Mouse (Mus musculus): Measurements from ENCODE around the gene Ccdc12. TPM values are rescaled to one million over a fixed set of nuclear protein-coding genes. Genes with fewer than 3 reads are reported as not detected.

Ccdc12 gene
- polyA plus RNA-seq, 1 experiment from 2014 or later = 88.1 TPM

DNA sequence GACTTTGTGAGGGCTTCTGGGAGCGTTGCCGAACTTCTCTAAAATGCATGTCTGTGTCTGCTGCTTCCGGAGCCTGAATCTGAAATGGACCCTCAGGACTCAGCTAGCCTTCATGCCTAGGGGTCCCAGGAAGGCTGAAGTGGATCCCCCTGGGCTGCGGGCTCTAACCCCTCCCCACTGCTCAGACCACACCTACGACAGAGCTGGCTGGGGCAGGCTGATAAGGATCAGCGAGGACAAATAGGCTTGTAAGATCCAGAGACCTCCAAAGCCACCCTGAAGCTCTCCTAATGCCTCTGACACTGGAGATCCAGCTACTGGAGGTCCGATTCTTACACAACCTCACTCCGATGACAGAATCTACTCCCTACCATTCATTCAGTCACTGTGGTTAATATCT is 76.8 kb downstream of the Ccdc12 start:
- no peaks in the 10 kb centered on the region for H3K27me3 ChIP-seq
- ChIA-PET POLR2A (interaction anchor here (0.5 kb wide), 1 partner anchor 37 kb away, joined by 3 read pairs; no protein-coding TSS in a partner anchor), CTCF (interaction anchor here (0.8 to 4.9 kb wide), 3 partner anchors 11 to 47 kb away, joined by 3 to 24 read pairs (median 4); no protein-coding TSS in a partner anchor)
- in situ Hi-C loops (cut with MboI; ENCODE audit: low pct_unique_long_range_greater_than_20kb) = no loop called here
- ATAC-seq = no peak
- TF ChIP-seq CTCF (IDR thresholded peaks at IDR 0.05) = no peak
- DNase-seq (ENCODE audit: low read depth, low spot score) = no peak

DNA sequence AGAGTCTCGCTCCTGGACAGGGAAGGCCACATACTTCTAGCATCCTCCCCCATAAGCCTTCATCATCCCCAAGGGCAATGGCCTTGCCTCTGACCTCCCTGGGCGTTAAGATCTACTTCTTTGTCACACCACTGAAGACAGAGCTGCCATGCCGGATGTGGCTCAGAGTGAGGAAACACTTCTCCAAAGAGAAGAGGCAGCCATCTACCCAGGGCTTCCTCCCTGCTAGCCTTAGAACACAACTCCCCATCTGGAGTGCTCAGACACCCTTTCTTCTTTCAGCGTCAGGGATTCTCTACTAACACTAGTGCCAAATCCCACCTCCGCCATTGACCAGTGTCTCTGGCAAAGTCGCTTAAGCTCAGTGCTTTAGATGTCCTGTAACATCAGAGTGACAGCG is 77.9 kb downstream of the Ccdc12 start:
- POLR2A ChIA-PET = no interaction called here
- no peak for TF ChIP-seq CTCF (IDR thresholded peaks at IDR 0.05)
- ATAC-seq (no peak), DNase-seq (ENCODE audit: low read depth, low spot score) (no peak)
- in situ Hi-C loops (cut with MboI; ENCODE audit: low pct_unique_long_range_greater_than_20kb) = no loop called here
- CTCF ChIA-PET = interaction anchor here (1.1 to 1.9 kb wide), 3 partner anchors 19 to 45 kb away, joined by 3 to 4 read pairs (median 3); no protein-coding TSS in a partner anchor
- no peaks in the 10 kb centered on the region for H3K27me3 ChIP-seq

DNA sequence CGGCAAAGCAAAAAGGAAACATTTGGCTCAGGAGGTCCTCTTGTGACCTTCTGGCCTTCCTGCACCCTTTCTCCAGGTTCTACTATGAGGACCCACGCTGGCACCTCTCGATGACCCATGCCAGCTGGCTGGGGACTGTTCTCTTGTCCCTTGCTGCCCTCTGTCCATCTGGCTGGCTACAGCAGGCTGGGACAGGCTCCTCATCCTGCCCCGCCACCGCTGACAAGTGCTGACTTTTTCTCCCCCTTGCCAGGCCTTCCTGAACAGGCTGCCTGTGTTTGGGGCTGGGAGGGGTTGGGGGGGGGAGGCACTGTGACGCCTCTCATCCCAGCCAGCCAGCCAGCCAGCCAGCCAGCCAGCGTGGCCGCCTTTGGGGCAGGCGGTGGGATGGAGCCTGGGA is 80.1 kb downstream of the Ccdc12 start:
- in situ Hi-C loops (cut with MboI; ENCODE audit: low pct_unique_long_range_greater_than_20kb) = no loop called here
- no peak for ATAC-seq
- no peak for TF ChIP-seq CTCF (IDR thresholded peaks at IDR 0.05)
- ChIA-PET CTCF (no interaction called here), POLR2A (interaction anchor here (0.7 kb wide), 1 partner anchor 253 kb away, joined by 5 read pairs; no protein-coding TSS in a partner anchor)
- DNase-seq (ENCODE audit: low read depth, low spot score) = no peak
- H3K27me3 ChIP-seq = peaks cover 3% of the 10 kb centered on the region

DNA sequence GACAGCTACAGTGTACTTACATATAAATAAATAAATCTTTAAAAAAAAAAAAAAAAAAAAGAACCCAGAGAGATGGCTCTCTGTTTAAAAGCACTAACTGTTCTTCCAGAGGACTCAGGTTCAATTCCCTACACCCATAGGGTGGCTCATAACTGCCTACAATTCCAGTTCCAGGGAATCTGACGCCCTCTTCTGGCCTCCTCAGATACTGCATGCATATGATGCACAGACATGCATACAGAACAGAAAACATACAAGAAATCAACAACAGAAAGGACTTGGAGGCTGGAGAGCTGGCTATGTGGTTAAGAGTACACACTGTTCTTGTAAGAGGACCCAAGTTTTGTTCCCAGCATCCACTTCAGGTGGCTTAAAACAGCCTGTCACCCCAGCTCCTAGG is 81.8 kb downstream of the Ccdc12 start:
- CTCF ChIA-PET = interaction anchor here (1.2 kb wide), 1 partner anchor 54 kb away, joined by 4 read pairs; no protein-coding TSS in a partner anchor
- ATAC-seq = no peak
- POLR2A ChIA-PET = no interaction called here
- no peak for TF ChIP-seq CTCF (IDR thresholded peaks at IDR 0.05)
- in situ Hi-C loops (cut with MboI; ENCODE audit: low pct_unique_long_range_greater_than_20kb) = no loop called here
- no peak for DNase-seq (ENCODE audit: low read depth, low spot score)
- peaks cover 6% of the 10 kb centered on the region for H3K27me3 ChIP-seq

DNA sequence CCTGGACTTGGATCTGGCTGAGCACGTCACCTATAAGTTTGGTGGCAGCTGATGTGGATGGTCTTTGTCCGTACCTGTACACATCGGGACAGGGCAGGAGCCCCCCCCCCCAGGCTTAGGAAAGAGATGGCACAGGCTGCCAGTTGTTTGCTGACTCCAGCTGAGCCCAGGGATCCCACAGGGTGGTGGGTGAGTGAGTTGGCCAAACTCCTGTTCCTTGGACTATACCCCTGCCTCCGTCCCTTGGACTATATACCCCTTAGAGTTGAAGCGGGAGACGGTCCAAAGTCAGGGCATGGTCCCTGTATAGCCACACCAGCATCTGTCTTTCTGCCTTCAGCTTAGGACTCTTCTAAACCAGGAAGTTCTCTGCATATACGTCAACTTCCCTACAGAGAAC is 83.7 kb downstream of the Ccdc12 start:
- DNase-seq (ENCODE audit: low read depth, low spot score) = no peak
- no peak for TF ChIP-seq CTCF (IDR thresholded peaks at IDR 0.05)
- ChIA-PET POLR2A (no interaction called here), CTCF (interaction anchor here (0.7 to 3.3 kb wide), 4 partner anchors 10 to 42 kb away, joined by 3 to 8 read pairs (median 4); no protein-coding TSS in a partner anchor)
- in situ Hi-C loops (cut with MboI; ENCODE audit: low pct_unique_long_range_greater_than_20kb) = no loop called here
- H3K27me3 ChIP-seq = peaks cover 6% of the 10 kb centered on the region
- ATAC-seq = no peak

DNA sequence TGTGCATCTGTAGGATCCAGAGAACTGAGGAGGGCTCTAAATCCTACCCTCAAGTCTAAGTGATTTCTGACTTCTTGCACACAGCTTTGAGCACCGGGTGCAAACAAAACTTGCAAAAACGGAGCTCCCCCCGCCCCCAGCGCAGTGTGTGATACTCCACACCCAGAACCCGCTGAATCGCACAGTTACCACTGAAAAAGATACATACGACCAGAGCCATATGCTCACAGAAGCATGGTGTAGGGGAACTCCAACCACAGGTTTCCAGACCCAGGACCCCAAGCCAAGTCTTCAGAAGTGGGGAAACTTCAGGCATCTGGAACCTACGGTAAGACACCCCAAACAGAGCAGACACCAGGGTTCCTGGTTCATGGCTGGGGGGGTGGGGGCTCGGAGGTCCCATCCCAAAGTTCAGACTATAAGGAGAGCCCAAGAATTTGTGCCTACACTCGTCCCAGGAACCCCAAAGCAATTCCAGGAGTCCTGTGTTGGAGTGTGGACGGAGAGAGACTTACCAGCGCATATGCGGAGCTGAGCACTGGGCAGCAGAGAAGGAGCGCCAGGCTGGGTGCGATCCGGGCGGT is 85.5 kb downstream of the Ccdc12 start, which contains the start of gene Myl3:
TSS of gene Myl3 (plus strand) at position 151 of the 584 bp plus-strand sequence.
- POLR2A ChIA-PET = no interaction called here
- DNase-seq (ENCODE audit: low read depth, low spot score) = no peak
- in situ Hi-C loops (cut with MboI; ENCODE audit: low pct_unique_long_range_greater_than_20kb) = no loop called here
- no peak for ATAC-seq
- no peak for TF ChIP-seq CTCF (IDR thresholded peaks at IDR 0.05)
- CTCF ChIA-PET = interaction anchor here (1.5 to 3.3 kb wide), 3 partner anchors 16 to 40 kb away, joined by 4 to 8 read pairs (median 5); no protein-coding TSS in a partner anchor
- H3K27me3 ChIP-seq = peaks cover 6% of the 10 kb centered on the region

DNA sequence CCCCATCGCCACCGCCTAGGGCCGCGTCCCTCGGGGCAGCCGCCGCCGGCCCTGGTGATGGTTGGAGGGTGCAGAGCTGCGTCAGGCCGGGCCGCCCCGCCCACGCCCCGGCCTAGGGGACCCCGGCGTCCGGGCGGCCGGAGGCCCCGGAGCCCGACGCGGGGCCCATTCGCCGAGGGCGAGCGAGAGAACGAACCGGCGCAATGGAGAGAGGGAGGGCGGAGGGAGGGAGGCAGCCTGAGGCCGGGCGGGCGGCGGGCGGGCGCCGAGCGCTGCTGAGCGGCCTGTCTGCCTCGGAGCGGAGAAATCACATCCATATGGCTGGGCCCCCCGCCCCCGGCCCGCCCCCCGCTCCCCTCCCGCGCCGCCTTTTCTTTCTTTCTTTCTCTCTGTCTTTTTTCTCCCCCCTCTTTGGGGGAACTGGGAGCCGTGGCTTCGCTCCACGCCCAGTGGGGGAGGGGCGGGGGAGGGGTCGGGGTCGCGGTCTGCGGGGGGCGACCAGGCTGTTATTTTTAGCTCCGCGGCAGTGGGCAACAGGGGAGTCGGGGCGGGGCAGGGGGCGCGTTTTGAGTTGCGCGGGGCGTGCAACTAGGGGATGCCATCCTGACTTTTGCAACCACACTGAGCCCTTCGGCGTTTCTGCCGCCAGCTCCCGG is 86.1 kb downstream of the Ccdc12 start:
- H3K27me3 ChIP-seq = peaks cover 6% of the 10 kb centered on the region
- no peak for ATAC-seq
- CTCF ChIA-PET = no interaction called here
- POLR2A ChIA-PET = no interaction called here
- in situ Hi-C loops (cut with MboI; ENCODE audit: low pct_unique_long_range_greater_than_20kb) = no loop called here
- no peak for DNase-seq (ENCODE audit: low read depth, low spot score)
- TF ChIP-seq CTCF (IDR thresholded peaks at IDR 0.05) = no peak

DNA sequence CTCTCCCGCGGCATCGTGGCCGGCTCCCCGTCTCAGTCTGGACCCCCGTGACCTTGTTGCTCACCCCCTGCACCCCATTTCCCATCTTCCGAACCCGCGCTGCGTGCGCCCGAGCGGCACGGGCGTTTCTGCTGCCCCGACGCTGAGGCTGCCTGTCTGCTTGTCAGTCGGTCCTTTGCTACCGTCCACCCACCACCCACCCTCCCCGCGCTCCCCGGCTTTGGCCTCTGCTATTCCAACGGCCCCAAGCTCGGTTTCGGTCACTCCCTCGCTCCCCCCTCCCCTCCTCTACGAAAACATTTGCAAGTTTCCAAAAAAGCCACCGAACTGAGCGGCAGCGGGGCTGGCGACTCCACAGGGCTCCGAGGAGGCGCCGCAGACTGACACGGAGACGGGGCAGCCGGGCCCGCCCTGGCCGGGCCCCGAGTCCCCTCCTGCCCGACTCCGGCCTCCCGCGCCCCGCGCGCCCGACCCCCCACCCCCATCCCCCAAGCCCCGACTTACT is 86.7 kb downstream of the Ccdc12 start:
- DNase-seq (ENCODE audit: low read depth, low spot score) (no peak), ATAC-seq (peak; percentile 22)
- in situ Hi-C loops (cut with MboI; ENCODE audit: low pct_unique_long_range_greater_than_20kb) = no loop called here
- ChIA-PET CTCF (no interaction called here), POLR2A (no interaction called here)
- TF ChIP-seq CTCF (IDR thresholded peaks at IDR 0.05) = no peak
- peaks cover 6% of the 10 kb centered on the region for H3K27me3 ChIP-seq

DNA sequence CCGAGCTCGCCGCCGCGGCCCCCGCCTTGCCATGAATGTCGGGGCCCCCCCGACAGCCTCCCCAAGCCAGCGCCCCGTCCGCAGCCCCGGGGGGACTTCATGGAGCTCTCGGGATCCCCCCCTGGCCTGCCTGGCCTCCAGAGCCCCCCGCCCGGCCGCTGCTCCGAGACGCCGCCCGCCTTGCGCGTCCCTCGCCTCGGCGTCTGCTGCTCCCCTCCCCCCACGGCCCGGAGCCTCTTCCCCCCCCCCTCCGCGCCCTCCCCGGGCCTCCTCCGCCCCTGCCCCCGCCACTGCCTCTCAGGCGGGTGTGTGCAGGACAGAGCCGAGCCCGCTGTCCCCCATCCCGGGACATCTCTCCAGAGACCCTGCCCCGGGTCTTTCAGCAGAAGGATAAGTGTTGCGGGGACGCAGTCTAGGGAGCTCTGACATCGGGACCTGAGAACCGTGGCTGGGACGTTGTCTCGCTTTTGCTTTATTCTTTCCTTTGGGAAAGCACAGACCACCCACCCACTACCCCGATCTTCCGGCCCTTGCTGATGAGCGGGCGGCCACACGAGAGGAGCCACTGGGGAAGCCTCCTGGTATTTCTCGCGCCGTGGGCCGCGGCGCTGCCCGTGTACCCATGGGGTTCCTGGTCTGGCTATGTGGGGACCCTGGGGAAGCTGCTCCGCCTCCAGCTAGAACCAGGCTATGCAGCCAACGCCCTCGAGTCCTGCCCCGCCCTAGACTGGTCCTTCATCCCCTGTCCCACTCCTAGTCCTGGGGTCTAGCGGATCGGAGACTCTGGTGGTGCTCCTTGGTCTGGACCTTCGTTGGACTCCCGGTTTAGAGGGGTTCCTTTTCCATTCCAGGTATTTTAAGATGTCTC is 87.4 kb downstream of the Ccdc12 start:
- ATAC-seq = no peak
- TF ChIP-seq CTCF (IDR thresholded peaks at IDR 0.05) = no peak
- ChIA-PET CTCF (interaction anchor here (1.1 to 1.5 kb wide), 3 partner anchors 11 to 38 kb away, joined by 3 to 6 read pairs (median 3); no protein-coding TSS in a partner anchor), POLR2A (no interaction called here)
- no peak for DNase-seq (ENCODE audit: low read depth, low spot score)
- peaks cover 6% of the 10 kb centered on the region for H3K27me3 ChIP-seq
- in situ Hi-C loops (cut with MboI; ENCODE audit: low pct_unique_long_range_greater_than_20kb) = no loop called here

DNA sequence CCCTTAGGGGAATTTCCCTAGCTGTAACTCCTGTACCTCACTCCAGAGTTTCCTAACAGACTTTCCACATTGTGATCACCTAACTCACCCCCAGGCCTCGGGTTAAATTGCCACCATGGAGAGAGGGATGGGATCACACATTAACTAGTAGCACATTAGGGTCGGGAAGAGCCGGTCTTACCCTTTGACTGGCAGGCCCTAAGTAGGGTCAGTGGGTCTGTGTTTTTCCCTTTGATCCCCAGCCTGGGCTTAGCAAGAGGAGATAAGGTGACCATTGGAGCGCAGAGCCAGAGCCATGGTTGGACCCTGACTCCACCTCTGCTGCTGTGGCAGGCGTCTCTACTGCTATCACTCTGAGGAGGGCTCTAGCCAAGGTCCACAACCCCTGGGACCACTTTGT is 89.4 kb downstream of the Ccdc12 start:
- TF ChIP-seq CTCF (IDR thresholded peaks at IDR 0.05) = no peak
- ATAC-seq = no peak
- in situ Hi-C loops (cut with MboI; ENCODE audit: low pct_unique_long_range_greater_than_20kb) = no loop called here

More for the DNA sequence above, 89.4 kb downstream of the Ccdc12 start:
- CTCF ChIA-PET = interaction anchor here (0.8 to 2.7 kb wide), 4 partner anchors 13 to 36 kb away, joined by 3 to 10 read pairs (median 7); no protein-coding TSS in a partner anchor
- DNase-seq (ENCODE audit: low read depth, low spot score) = no peak
- H3K27me3 ChIP-seq = peaks cover 6% of the 10 kb centered on the region
- POLR2A ChIA-PET = no interaction called here
